Comparison of ENCODE assay signal across 26 mouse cellular contexts in genomic region chr5:112846146-112846545, GRCm38 (mm10). TPM values are rescaled to one million over a fixed set of nuclear protein-coding genes. Genes with fewer than 3 reads are reported as not detected.
DNase-seq lines count a peak whose midpoint lies in the region; ATAC-seq lines count a peak whose summit lies in the region.
"Had no signal": no experiment of that assay in that cellular context is flagged by ENCODE, and none has a peak within 500 bp of the region (broad histone marks: within the 10 kb centered on the region; RNA-seq: fewer than 3 reads in every experiment).

No protein-coding gene starts in this region.

- peaks cover 19% of the 10 kb centered on the region; the same call in 1 of the 2 replicates for H3K27me3 ChIP-seq in hindbrain, embryonic 13.5 days
- H3K27me3 ChIP-seq in hindbrain, embryonic 16.5 days (replicated peaks; ENCODE audit: control insufficient read depth, insufficient read depth, low read length): no peaks in the 10 kb centered on the region

- H3K4me1 ChIP-seq in hindbrain, embryonic 13.5 days (replicated peaks): peaks cover 70% of the 10 kb centered on the region
- peaks cover 36% of the 10 kb centered on the region for H3K4me1 ChIP-seq in hindbrain, embryonic 16.5 days (ENCODE audit: control insufficient read depth, insufficient read depth, low read depth, low read length)

- ATAC-seq in hindbrain, embryonic 13.5 days (ENCODE audit: low FRiP score): no peak
- ATAC-seq in hindbrain, embryonic 16.5 days: no peak
- peak; percentile 18 to 51; a peak in 2 of 4 replicates for ATAC-seq in hematopoietic stem cell, adult 5-6 weeks (replicated peaks in 1 of 2; ENCODE audit: insufficient read depth in 1 of 2, low FRiP score in 2 of 2, low TSS enrichment in 1 of 2, low read depth in 1 of 2, poor library complexity in 2 of 2, severe bottlenecking in 2 of 2)
- ATAC-seq in erythroblast, adult 5-6 weeks (replicated peaks; ENCODE audit: low FRiP score, poor library complexity, severe bottlenecking): no peak
- ATAC-seq: activated CD4-positive, CD25-positive, alpha-beta regulatory T cell, adult 4 months; CD4-positive, CD25-positive, alpha-beta regulatory T cell, adult 4 months; forebrain, embryonic 14.5 days; forebrain, postnatal 0 days; hindbrain, postnatal 0 days; inflammation-experienced regulatory T-cells, adult 6 months; intestine, embryonic 16.5 days had no signal

- no peak overlapping the region for H3K4me2 ChIP-seq in hindbrain, embryonic 13.5 days
- H3K4me2 ChIP-seq in hindbrain, embryonic 16.5 days (ENCODE audit: low read length): no peak overlapping the region
- H3K4me2 ChIP-seq: heart, embryonic 13.5 days had no signal

- H3K9me3 ChIP-seq in hindbrain, embryonic 13.5 days: no peaks in the 10 kb centered on the region
- no peaks in the 10 kb centered on the region for H3K9me3 ChIP-seq in hindbrain, embryonic 16.5 days (ENCODE audit: control insufficient read depth, low read length)
- H3K9me3 ChIP-seq: heart, embryonic 10.5 days; heart, embryonic 13.5 days had no signal

- peak; percentile 19 for DNase-seq in T-cell, adult 2 months (ENCODE audit: low spot score)
- no peak for DNase-seq in gastrocnemius, postnatal 10 days
- DNase-seq: adrenal gland, adult 8-10 months; adrenal gland, postnatal 25 days; cerebellum, adult 18-20 months; cerebellum, adult 9-10 months; cerebellum, postnatal 14 days; forebrain, postnatal 0 days; gastrocnemius, adult 2 months; gastrocnemius, postnatal 25 days; heart, adult 2 months; heart, postnatal 14 days had no signal

- no peak overlapping the region for H3K4me3 ChIP-seq in hindbrain, embryonic 13.5 days
- no peak overlapping the region for H3K4me3 ChIP-seq in hindbrain, embryonic 16.5 days (ENCODE audit: low read length)
- H3K4me3 ChIP-seq: gastrocnemius, adult 2 months; heart, adult 2 months; heart, embryonic 10.5 days; heart, embryonic 13.5 days had no signal

- H3K27ac ChIP-seq in hindbrain, embryonic 13.5 days: 0 out of 2 replicates have a peak overlapping the region, but pooled peaks have one; percentile 12
- no peak overlapping the region for H3K27ac ChIP-seq in hindbrain, embryonic 16.5 days (ENCODE audit: low read depth, low read length)
- H3K27ac ChIP-seq: gastrocnemius, adult 2 months; heart, adult 2 months; heart, embryonic 10.5 days; heart, embryonic 13.5 days; hindbrain, postnatal 0 days had no signal

- no peaks in the 10 kb centered on the region for H3K36me3 ChIP-seq in hindbrain, embryonic 13.5 days
- H3K36me3 ChIP-seq in hindbrain, embryonic 16.5 days (ENCODE audit: control insufficient read depth, insufficient read depth, low read length): no peaks in the 10 kb centered on the region

- no peak overlapping the region for H3K9ac ChIP-seq in hindbrain, embryonic 13.5 days
- no peak overlapping the region for H3K9ac ChIP-seq in hindbrain, embryonic 16.5 days (ENCODE audit: low read depth, low read length)
- H3K9ac ChIP-seq: forebrain, postnatal 0 days; heart, embryonic 13.5 days had no signal

- WGBS in hindbrain, embryonic 13.5 days: 82% methylated on average over 11 of the region's 11 CpGs
- WGBS in hindbrain, embryonic 16.5 days: 79% methylated on average over 11 of the region's 11 CpGs

RNA-seq across cellular contexts. Expression of gene Myo18b, which starts 50.0 kb away (rescaled TPM):
- polyA plus RNA-seq in hindbrain, embryonic 13.5 days (2015; fragmentation: Nextera tagmentation; extraction: Ambion mirVana): 1.1 and 1.6 TPM in 2 replicates
- 1.2 TPM in 2 replicates for polyA plus RNA-seq in hindbrain, embryonic 16.5 days (2015; fragmentation: Nextera tagmentation; extraction: Ambion mirVana)
- 0.88 TPM in 1 of 2 replicates, not detected in the other for total RNA-seq in hematopoietic stem cell, adult 5-6 weeks (2017)
- total RNA-seq in gastrocnemius, postnatal 10 days (2021): 100 to 1,000 TPM; 327 to 359 TPM
- total RNA-seq in erythroblast, adult 5-6 weeks (2015; ENCODE audit: low replicate concordance): 0.38 and 0.63 TPM in 2 replicates
- 0.34 and 0.42 TPM in 2 replicates for total RNA-seq in erythroblast, adult 5-6 weeks (2017; ENCODE audit: low replicate concordance)
- total RNA-seq: MEL had no signal
- polyA plus RNA-seq: activated CD4-positive, CD25-positive, alpha-beta regulatory T cell, adult 4 months; C2C12; CD4-positive, CD25-positive, alpha-beta regulatory T cell, adult 4 months; inflammation-experienced regulatory T-cells, adult 6 months had no signal

Comparison
In these comparisons a context has a peak if more than half of its experiments do, and no peak if none do; other contexts are left out.
1. ATAC-seq: peak in hematopoietic stem cell, adult 5-6 weeks (2 of 2); none in hindbrain, embryonic 13.5 days (single experiment), hindbrain, embryonic 16.5 days (single experiment) and erythroblast, adult 5-6 weeks (single experiment).
2. RNA of gene Myo18b, which starts 50.0 kb away (total RNA-seq): 327 to 359 TPM in gastrocnemius, postnatal 10 days; 0.34 to 0.63 TPM in erythroblast, adult 5-6 weeks and 0.88 TPM in hematopoietic stem cell, adult 5-6 weeks; every median in the first group is over 100 times any median in the second.